Mouse (Mus musculus): ENCODE results near the gene Tspan32.

DNA sequence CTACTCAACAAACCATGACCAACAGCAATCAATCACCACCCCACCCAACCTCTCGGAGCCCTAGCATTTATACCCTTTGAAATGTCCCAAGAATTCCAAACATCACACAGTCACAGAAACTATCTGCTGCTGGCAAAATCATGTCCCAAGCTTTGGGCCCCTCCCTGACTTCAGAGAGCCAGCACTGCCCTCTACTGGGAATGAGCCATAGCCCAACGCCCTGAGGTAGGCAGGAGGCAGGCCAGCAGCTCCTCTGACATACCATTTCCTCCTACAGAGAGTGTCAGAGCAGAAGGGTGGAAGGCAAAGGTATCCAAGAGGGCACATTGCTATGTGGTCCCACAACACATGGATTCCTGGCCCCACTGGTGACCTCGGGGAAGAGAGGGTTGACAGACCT lies 2.2 kb upstream of the Tspan32 start:
- TF ChIP-seq TCF3 (IDR thresholded peaks at IDR 0.05; ENCODE audit: insufficient read length, low read depth) (no peak), E2F4 (IDR thresholded peaks at IDR 0.05; ENCODE audit: insufficient read depth) (no peak)
